Mouse (Mus musculus): ENCODE measurements around the gene Hoxb9. TPM values are rescaled to one million over a fixed set of nuclear protein-coding genes. Genes with fewer than 3 reads are reported as not detected.

Gene Hoxb9
- polyA plus RNA-seq, 1 experiment from 2014 or later, result not detected

GRCm38 (mm10) chr11:96259038-96259437 is 12.2 kb upstream of the Hoxb9 start:
- no peak for ATAC-seq (replicated peaks)
- peaks cover 98% of the 10 kb centered on the region for H3K27me3 ChIP-seq
- no peak overlapping the region for H3K9ac ChIP-seq (replicated peaks)
- WGBS, result 2% methylated on average over 2 of the region's 2 CpGs
- no peaks in the 10 kb centered on the region for H3K36me3 ChIP-seq
- no peak overlapping the region for H3K4me2 ChIP-seq (replicated peaks)
- no peaks in the 10 kb centered on the region for H3K4me1 ChIP-seq
- no peak overlapping the region for H3K4me3 ChIP-seq
- H3K27ac ChIP-seq (replicated peaks), result no peak overlapping the region
- H3K9me3 ChIP-seq, result no peaks in the 10 kb centered on the region

DNA sequence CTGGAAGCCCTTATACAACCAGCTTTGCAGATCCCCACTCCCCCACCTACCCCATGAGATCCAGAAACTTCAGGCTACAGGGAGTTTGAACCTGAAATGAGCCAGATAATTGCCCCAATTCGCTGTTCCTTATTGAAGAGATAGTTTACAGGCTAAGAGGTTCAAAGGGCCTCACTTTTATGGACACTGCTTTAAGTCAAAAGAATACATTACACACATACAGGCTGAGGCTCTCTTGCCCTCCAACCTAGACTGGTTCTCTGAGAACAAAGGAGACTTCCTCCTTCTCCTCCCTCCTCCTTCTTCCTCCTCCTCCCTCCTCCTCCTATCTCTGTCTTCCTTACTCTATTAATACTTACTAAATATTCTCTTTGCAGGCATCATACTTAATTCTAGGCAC is 11.7 kb upstream of the Hoxb9 start:
- no peak for ATAC-seq (replicated peaks)
- WGBS, result 7% methylated on average over 1 of the region's 1 CpGs
- H3K4me1 ChIP-seq, result no peaks in the 10 kb centered on the region

GRCm38 (mm10) chr11:96260310-96260970 is 10.8 kb upstream of the Hoxb9 start:
- Histone ChIP-seq H3K9me3 (no peaks in the 10 kb centered on the region), H3K36me3 (no peaks in the 10 kb centered on the region), H3K9ac (replicated peaks) (no peak overlapping the region), H3K27me3 (peaks cover 98% of the 10 kb centered on the region), H3K4me1 (no peaks in the 10 kb centered on the region), H3K4me2 (replicated peaks) (no peak overlapping the region), H3K27ac (replicated peaks) (no peak overlapping the region), H3K4me3 (no peak overlapping the region)
- ATAC-seq (replicated peaks), result no peak
- WGBS, result 2% methylated on average over 23 of the region's 23 CpGs

More for the DNA sequence above, 11.7 kb upstream of the Hoxb9 start:
- H3K4me2 ChIP-seq (replicated peaks), result no peak overlapping the region
- H3K36me3 ChIP-seq, result no peaks in the 10 kb centered on the region
- H3K9ac ChIP-seq (replicated peaks), result no peak overlapping the region
- no peak overlapping the region for H3K4me3 ChIP-seq
- no peaks in the 10 kb centered on the region for H3K9me3 ChIP-seq
- peaks cover 98% of the 10 kb centered on the region for H3K27me3 ChIP-seq
- H3K27ac ChIP-seq (replicated peaks), result no peak overlapping the region

GRCm38 (mm10) chr11:96261323-96261890 is 9.8 kb upstream of the Hoxb9 start:
- WGBS, result 1% methylated on average over 24 of the region's 24 CpGs
- no peaks in the 10 kb centered on the region for H3K36me3 ChIP-seq
- H3K27me3 ChIP-seq, result peaks cover 98% of the 10 kb centered on the region
- no peaks in the 10 kb centered on the region for H3K9me3 ChIP-seq
- H3K9ac ChIP-seq (replicated peaks), result no peak overlapping the region
- H3K4me3 ChIP-seq, result no peak overlapping the region
- ATAC-seq (replicated peaks), result no peak
- no peak overlapping the region for H3K4me2 ChIP-seq (replicated peaks)
- H3K4me1 ChIP-seq, result no peaks in the 10 kb centered on the region
- H3K27ac ChIP-seq (replicated peaks), result no peak overlapping the region

DNA sequence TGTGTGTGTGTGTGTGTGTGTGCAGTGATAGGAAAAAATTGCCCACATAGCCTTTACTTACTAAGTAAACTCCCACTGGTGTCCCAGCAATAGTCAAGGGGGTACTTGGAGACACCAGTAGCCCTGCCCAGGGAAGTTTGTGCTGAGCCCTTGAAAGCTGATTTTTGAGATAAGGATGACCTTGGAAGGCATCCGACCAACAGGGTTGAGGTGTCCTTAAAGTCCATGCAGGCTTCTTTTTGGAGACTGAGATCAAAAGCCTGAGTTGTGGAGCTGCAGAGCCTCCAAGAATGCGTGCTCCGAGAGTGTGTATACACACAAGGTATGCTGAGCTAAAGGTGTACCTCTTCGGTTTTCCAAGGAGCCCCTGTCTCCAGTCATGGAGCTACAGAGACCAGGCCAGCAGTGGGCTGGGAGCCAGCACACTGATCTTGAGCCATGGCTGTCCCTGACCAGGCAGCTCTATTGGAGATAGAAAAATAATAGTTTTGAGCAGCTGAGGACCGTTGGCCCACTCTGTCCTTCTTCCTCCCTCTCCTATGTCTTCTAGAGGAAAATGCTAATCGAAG is 8.9 kb upstream of the Hoxb9 start:
- Histone ChIP-seq H3K27me3 (peaks cover 99% of the 10 kb centered on the region), H3K27ac (replicated peaks) (no peak overlapping the region), H3K36me3 (no peaks in the 10 kb centered on the region), H3K4me1 (no peaks in the 10 kb centered on the region), H3K4me2 (replicated peaks) (no peak overlapping the region), H3K4me3 (no peak overlapping the region), H3K9ac (replicated peaks) (no peak overlapping the region), H3K9me3 (no peaks in the 10 kb centered on the region)
- no peak for ATAC-seq (replicated peaks)
- 8% methylated on average over 6 of the region's 6 CpGs for WGBS

- Histone ChIP-seq H3K9ac (replicated peaks) (no peak overlapping the region), H3K27ac (replicated peaks) (no peak overlapping the region), H3K4me2 (replicated peaks) (no peak overlapping the region), H3K36me3 (no peaks in the 10 kb centered on the region), H3K4me1 (no peaks in the 10 kb centered on the region), H3K27me3 (peaks cover 99% of the 10 kb centered on the region), H3K4me3 (no peak overlapping the region), H3K9me3 (no peaks in the 10 kb centered on the region)
- ATAC-seq (replicated peaks), result no peak
- under 1% methylated on average over 33 of the region's 33 CpGs for WGBS
Measured at GRCm38 (mm10) chr11:96263636-96264389, 7.4 kb upstream of the Hoxb9 start.

DNA sequence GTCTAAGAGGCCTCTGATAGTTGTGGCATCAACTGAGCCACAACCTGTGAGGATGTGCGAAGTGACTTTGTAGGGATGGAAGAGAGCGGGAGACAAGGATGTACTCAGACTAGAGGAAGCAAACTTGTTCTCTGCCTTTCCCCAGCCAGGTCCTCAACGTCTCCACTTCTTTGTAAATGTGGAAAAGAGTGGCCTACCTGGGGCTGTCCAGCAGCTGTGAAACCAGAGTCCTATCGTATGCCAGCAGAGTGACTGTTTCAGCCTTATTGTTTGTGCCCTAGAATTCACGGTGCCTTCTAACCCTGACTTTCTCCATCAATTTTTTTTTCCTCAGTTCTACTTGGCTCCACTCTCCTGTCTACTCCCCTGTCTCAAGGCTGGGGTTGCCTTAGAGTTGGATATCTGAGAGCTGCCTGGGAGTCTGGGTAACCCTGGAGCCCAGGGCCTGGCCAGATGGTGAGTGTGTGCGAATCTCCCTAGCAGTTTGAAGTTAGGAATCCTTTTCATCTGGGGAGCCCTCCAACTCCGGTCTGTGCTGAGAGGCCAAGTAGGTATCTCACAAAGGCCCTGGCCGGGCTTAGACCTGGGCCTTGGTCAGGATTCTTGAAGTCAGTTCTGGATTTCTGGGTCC is 6.8 kb upstream of the Hoxb9 start:
- no peak for ATAC-seq (replicated peaks)
- Histone ChIP-seq H3K27ac (replicated peaks) (no peak overlapping the region), H3K4me2 (replicated peaks) (no peak overlapping the region), H3K4me3 (no peak overlapping the region), H3K9me3 (no peaks in the 10 kb centered on the region), H3K4me1 (no peaks in the 10 kb centered on the region), H3K36me3 (no peaks in the 10 kb centered on the region), H3K9ac (replicated peaks) (no peak overlapping the region), H3K27me3 (peaks cover 99% of the 10 kb centered on the region)
- under 1% methylated on average over 8 of the region's 8 CpGs for WGBS

GRCm38 (mm10) chr11:96265954-96266353 is 5.3 kb upstream of the Hoxb9 start:
- Histone ChIP-seq H3K4me3 (no peak overlapping the region), H3K9me3 (no peaks in the 10 kb centered on the region), H3K27me3 (peaks cover 99% of the 10 kb centered on the region), H3K36me3 (no peaks in the 10 kb centered on the region), H3K4me1 (0 out of 2 replicates have a peak, but pooled peaks cover 1% of the 10 kb centered on the region), H3K9ac (replicated peaks) (no peak overlapping the region), H3K4me2 (replicated peaks) (no peak overlapping the region), H3K27ac (replicated peaks) (no peak overlapping the region)
- ATAC-seq (replicated peaks), result no peak
- WGBS, result under 1% methylated on average over 7 of the region's 7 CpGs

- 8% methylated on average over 7 of the region's 7 CpGs for WGBS
- no peak for ATAC-seq (replicated peaks)
- no peak overlapping the region for H3K9ac ChIP-seq (replicated peaks)
Measured at GRCm38 (mm10) chr11:96267021-96267920, 4.0 kb upstream of the Hoxb9 start.

GRCm38 (mm10) chr11:96268031-96268745 is 3.1 kb upstream of the Hoxb9 start:
- no peak for ATAC-seq (replicated peaks)
- Histone ChIP-seq H3K27me3 (peaks cover 99% of the 10 kb centered on the region), H3K4me1 (peaks cover 9% of the 10 kb centered on the region; the same call in 1 of the 2 replicates), H3K4me3 (no peak overlapping the region), H3K9ac (replicated peaks) (no peak overlapping the region), H3K9me3 (no peaks in the 10 kb centered on the region), H3K36me3 (no peaks in the 10 kb centered on the region), H3K27ac (replicated peaks) (no peak overlapping the region), H3K4me2 (replicated peaks) (no peak overlapping the region)
- WGBS, result 0% methylated on average over 1 of the region's 1 CpGs

More at GRCm38 (mm10) chr11:96267021-96267920, 4.0 kb upstream of the Hoxb9 start:
- Histone ChIP-seq H3K4me3 (no peak overlapping the region), H3K4me2 (replicated peaks) (no peak overlapping the region), H3K27me3 (peaks cover 99% of the 10 kb centered on the region), H3K9me3 (no peaks in the 10 kb centered on the region), H3K4me1 (peaks cover 6% of the 10 kb centered on the region; the same call in 1 of the 2 replicates), H3K27ac (replicated peaks) (no peak overlapping the region), H3K36me3 (no peaks in the 10 kb centered on the region)

DNA sequence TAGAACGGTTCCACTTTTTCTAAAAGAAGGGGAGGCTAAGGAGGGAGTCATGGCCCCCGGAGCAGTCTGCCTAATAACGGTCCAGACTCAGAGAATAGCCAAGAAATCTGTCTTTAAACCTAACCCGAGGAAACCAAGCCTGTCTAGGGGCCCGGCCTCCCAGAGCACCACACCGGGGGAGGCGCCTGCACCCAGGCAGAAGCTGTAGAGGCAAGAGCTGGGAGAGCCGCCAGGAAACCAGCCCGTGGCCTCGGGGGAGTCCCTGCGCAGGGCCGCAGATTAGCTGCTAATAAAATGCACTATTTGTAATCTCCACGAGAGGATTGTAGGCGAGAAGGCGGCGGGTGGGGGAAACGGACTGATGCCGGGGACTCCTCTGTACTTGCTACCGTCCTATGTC is 1.4 kb upstream of the Hoxb9 start:
- Histone ChIP-seq H3K27me3 (peaks cover 99% of the 10 kb centered on the region), H3K36me3 (no peaks in the 10 kb centered on the region), H3K4me1 (peaks cover 9% of the 10 kb centered on the region; the same call in 1 of the 2 replicates), H3K4me3 (no peak overlapping the region), H3K9ac (replicated peaks) (no peak overlapping the region), H3K27ac (replicated peaks) (no peak overlapping the region), H3K9me3 (no peaks in the 10 kb centered on the region), H3K4me2 (replicated peaks) (no peak overlapping the region)
- under 1% methylated on average over 19 of the region's 19 CpGs for WGBS
- no peak for ATAC-seq (replicated peaks)

All from forebrain, embryonic 15.5 days (tissue).